Mouse (Mus musculus) midbrain, postnatal 0 days (tissue): ENCODE measurements around the gene Kpnb1. TPM values are rescaled to one million over a fixed set of nuclear protein-coding genes. Genes with fewer than 3 reads are reported as not detected.
A peak's percentile ranks its signal among the peaks of the same experiment; 100 is the strongest.

ENCODE experiments used
- ATAC-seq: fragments of 200-750 bp; cut with Nextera tagmentation; 2 replicates; pipeline ENCODE4 v1.8.0; 2017; ENCODE audit warnings: moderate number of reproducible peaks, mild to moderate bottlenecking, moderate TSS enrichment, moderate library complexity; ENCODE audit not compliant: low FRiP score
- DNase-seq: peaks from one replicate; pipeline ENCODE4 v3.0.0-alpha.2; 2015; ENCODE audit warnings: low spot score
- H3K27ac ChIP-seq: fragments of 300-500 bp; sonication (generic); 2 replicates; pipeline ENCODE4 v1.5.1; 2014; ENCODE audit warnings: low read depth, mild to moderate bottlenecking, low read length, mixed read lengths
- H3K27me3 ChIP-seq: fragments of 300-500 bp; sonication (generic); 2 replicates; pipeline ENCODE4 v1.6.1; 2014; ENCODE audit warnings: low read length, control low read depth, mixed read lengths; ENCODE audit not compliant: insufficient read depth
- H3K36me3 ChIP-seq: fragments of 300-500 bp; sonication (generic); 2 replicates; pipeline ENCODE4 v1.6.1; 2014; ENCODE audit warnings: low read length, control low read depth, mixed read lengths; ENCODE audit not compliant: insufficient read depth
- H3K4me1 ChIP-seq: fragments of 300-500 bp; sonication (generic); 2 replicates; pipeline ENCODE4 v1.6.1; 2014; ENCODE audit warnings: mild to moderate bottlenecking, control low read depth, antibody characterized with exemption, low read length, mixed read lengths; ENCODE audit not compliant: insufficient read depth
- H3K4me2 ChIP-seq: fragments of 300-500 bp; sonication (generic); 2 replicates; pipeline ENCODE4 v1.6.1; 2014; ENCODE audit warnings: low read depth, mild to moderate bottlenecking, low read length, mixed read lengths; ENCODE audit not compliant: poor library complexity, severe bottlenecking
- H3K4me3 ChIP-seq: fragments of 300-500 bp; sonication (generic); 2 replicates; pipeline ENCODE4 v1.5.1; 2014; ENCODE audit warnings: low read depth, mild to moderate bottlenecking, low read length, moderate library complexity
- H3K9ac ChIP-seq: fragments of 300-500 bp; sonication (generic); replicated peaks from 2 replicates; pipeline ENCODE4 v1.6.1; 2014; ENCODE audit warnings: mild to moderate bottlenecking, low read length, moderate library complexity, mixed read lengths; ENCODE audit not compliant: poor library complexity, severe bottlenecking
- H3K9me3 ChIP-seq: fragments of 300-500 bp; sonication (generic); 2 replicates; pipeline ENCODE4 v1.6.1; 2016; ENCODE audit warnings: low read length, control low read depth
- CTCF ChIP-seq: IDR thresholded peaks from 2 replicates; pipeline ENCODE4 v1.5.1; 2016; ENCODE audit warnings: antibody characterized with exemption, mild to moderate bottlenecking
- WGBS: fragments of 180-500 bp; shearing (Covaris S2); extraction: QIAGEN DNeasy Blood & Tissue Kit; methylation state at CpG from one replicate; pipeline ENCODE4 v1.1.7; 2014; 5-methylcytosine and 5-hydroxymethylcytosine counted together
- polyA plus RNA-seq: library from polyadenylated mRNA; unstranded; fragments of >200 nt; fragmentation: Nextera tagmentation; extraction: Ambion mirVana; gene quantifications from 2 replicates; pipeline ENCODE4 v1.2.1, GENCODE M21; 2015
- total RNA-seq: library from RNA; depleted of rRNA; stranded (reverse); fragments of >200 nt; gene quantifications from 2 replicates; pipeline ENCODE4 v1.2.3, GENCODE M21; 2014

The Kpnb1 gene
- total and polyA plus RNA-seq, 2 experiments from 2014 or later = 25.0 to 104 TPM

DNA sequence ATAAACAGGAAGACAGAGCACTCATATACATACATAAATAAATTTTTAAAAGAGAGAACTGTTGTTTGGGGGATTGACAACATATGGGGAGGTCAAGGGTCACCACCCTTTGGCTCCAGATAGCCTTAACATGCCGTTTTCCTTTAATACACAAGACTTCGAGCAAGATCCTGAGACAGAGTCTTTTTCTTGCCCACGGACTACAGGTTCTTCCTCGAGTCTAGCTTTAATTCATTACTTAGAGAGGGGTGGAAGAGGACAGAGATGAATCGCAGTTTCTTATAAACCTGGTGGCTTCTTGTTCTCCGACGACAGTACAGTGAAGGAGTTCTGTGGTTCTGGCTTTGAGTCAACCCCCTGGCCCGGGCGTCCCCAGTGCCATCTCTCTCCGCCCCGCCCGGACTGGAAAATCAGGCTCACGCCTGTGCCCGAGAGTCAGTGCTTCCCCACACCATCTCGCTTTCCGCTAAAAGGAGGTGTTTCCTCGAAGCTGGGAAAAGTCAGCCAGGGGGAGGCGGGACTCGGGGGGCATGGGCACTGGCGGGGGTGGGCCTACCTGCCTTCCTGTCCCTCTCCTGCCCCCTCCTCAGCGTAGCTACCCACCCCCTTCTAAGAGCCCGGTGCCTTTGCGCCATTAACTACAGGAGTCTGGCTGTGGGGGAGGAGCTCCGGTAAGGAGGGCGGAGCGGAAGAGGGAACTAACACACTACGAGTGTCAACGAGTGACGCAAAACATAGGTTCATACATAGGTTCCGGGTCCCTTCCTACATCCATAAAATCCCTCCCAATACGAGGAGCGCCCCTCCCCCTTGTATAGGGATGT is 60.8 kb downstream of the Kpnb1 start:
- peak; percentile 34; the same call in 1 of the 2 replicates for ATAC-seq
- peak; percentile 42 for DNase-seq
- no peaks in the 10 kb centered on the region for H3K36me3 ChIP-seq
- H3K27me3 ChIP-seq = 0 out of 2 replicates have a peak, but pooled peaks cover 8% of the 10 kb centered on the region
- no peak for TF ChIP-seq CTCF
- H3K27ac ChIP-seq = no peak overlapping the region
- peak overlapping the region; percentile 83 for H3K4me2 ChIP-seq
- no peaks in the 10 kb centered on the region for H3K9me3 ChIP-seq
- 0 out of 2 replicates have a peak, but pooled peaks cover 2% of the 10 kb centered on the region for H3K4me1 ChIP-seq
- WGBS = 3% methylated on average over 32 of the region's 32 CpGs
- peak overlapping the region; percentile 42 for H3K4me3 ChIP-seq
- peak overlapping the region; percentile 52 for H3K9ac ChIP-seq

DNA sequence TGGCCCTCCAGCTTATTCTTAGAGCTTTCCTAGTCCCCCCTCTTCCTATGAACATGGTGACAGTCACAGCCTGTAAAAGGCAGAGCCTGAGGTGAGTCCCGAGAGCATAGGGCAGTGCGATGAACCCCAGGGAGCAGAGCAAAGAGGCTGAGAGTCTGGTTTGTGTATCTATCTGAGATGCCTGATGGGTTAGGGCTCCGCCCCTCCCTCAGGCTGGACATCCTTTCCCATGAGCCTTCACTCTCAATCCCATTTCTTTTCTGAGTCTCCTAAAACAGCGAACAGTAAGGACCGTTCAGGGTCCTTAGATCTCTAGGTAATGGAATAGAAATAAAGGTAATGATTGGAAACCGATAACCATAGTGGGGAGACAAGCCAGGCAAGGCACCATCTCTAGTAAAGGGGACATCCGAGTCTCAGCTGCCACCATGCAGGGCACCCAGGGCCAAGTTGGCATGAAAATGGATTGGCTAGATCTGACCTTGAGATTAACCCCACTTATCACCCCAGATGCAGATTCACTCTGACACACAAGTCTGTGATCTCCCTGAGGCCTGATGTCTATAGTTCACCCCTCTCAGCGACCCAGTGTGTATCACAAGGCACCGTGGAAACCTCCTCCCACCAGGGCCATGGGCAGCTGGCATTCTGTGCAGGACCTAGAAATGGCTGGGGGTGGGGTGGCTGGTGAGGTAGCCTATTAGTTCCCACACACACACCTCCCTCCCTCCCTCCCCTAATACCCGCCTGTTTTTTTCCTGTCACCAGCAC is 63.2 kb downstream of the Kpnb1 start:
- Histone ChIP-seq H3K27me3 (0 out of 2 replicates have a peak, but pooled peaks cover 8% of the 10 kb centered on the region), H3K36me3 (no peaks in the 10 kb centered on the region), H3K4me1 (0 out of 2 replicates have a peak, but pooled peaks cover 2% of the 10 kb centered on the region), H3K4me3 (no peak overlapping the region), H3K9ac (no peak overlapping the region), H3K9me3 (no peaks in the 10 kb centered on the region), H3K4me2 (no peak overlapping the region), H3K27ac (no peak overlapping the region)
- TF ChIP-seq CTCF = no peak
- ATAC-seq (no peak), DNase-seq (no peak)
- WGBS = 57% methylated on average over 10 of the region's 10 CpGs

DNA sequence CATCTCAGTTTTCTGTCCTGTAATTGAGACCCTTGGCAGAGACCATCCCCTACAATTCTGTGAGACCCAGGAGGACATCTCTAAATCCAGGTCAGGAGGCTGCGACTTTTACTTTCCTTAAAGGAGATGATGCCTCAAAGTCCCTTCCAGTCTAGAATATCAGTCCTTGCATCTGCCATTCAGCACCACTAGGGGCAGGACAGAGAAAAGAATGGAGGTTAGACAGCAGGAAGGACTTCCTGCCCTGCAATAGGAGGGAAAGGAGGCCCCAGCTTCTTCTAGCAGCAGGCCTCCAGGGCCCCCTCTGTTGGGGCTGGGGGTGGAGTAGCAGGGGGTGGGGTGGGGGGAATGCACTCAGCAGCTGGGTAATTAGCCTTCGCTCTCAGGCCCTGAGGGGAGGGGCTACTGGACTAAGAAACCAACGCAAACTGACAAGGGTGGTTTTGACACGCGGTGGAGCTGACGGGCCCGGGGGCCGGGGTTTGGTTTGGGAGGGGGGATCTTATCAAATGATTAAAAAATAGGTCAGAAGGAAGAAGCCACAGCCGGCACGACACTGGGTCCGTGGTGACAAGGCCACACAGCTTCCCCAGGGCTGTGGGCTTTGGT is 64.3 kb downstream of the Kpnb1 start:
- Histone ChIP-seq H3K4me2 (no peak overlapping the region), H3K4me1 (0 out of 2 replicates have a peak, but pooled peaks cover 2% of the 10 kb centered on the region), H3K4me3 (no peak overlapping the region), H3K27me3 (0 out of 2 replicates have a peak, but pooled peaks cover 3% of the 10 kb centered on the region), H3K36me3 (no peaks in the 10 kb centered on the region), H3K9ac (no peak overlapping the region), H3K9me3 (no peaks in the 10 kb centered on the region), H3K27ac (no peak overlapping the region)
- ATAC-seq = no peak
- DNase-seq = no peak
- peak; percentile 56 for TF ChIP-seq CTCF
- 17% methylated on average over 11 of the region's 11 CpGs for WGBS

DNA sequence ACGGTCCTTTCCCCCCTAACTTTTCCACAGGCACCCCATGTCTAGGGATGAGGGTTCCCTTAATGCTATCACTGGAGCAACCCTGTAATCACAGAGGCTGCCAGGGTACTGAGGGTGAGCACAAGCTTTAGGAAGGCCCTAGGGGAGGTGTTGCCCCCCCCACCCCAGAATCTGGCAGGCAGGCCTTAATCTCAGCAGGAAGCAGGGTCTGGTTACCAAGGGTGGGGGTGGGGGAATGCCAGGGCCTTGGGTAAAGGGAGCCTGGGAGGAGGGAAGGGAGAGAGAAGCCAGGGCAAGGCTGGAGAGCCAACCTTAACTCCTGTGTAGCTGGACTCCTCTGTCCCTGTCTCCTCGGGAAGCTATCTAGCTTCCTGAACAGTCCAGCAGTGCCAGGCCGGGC is 67.0 kb downstream of the Kpnb1 start:
- H3K4me3 ChIP-seq = no peak overlapping the region
- DNase-seq = no peak
- H3K4me2 ChIP-seq = no peak overlapping the region
- H3K36me3 ChIP-seq = no peaks in the 10 kb centered on the region
- peaks cover 15% of the 10 kb centered on the region for H3K27me3 ChIP-seq
- 55% methylated on average over 3 of the region's 3 CpGs for WGBS
- no peak for TF ChIP-seq CTCF
- no peaks in the 10 kb centered on the region for H3K9me3 ChIP-seq
- no peak overlapping the region for H3K9ac ChIP-seq
- H3K4me1 ChIP-seq = no peaks in the 10 kb centered on the region
- no peak overlapping the region for H3K27ac ChIP-seq
- ATAC-seq = no peak

DNA sequence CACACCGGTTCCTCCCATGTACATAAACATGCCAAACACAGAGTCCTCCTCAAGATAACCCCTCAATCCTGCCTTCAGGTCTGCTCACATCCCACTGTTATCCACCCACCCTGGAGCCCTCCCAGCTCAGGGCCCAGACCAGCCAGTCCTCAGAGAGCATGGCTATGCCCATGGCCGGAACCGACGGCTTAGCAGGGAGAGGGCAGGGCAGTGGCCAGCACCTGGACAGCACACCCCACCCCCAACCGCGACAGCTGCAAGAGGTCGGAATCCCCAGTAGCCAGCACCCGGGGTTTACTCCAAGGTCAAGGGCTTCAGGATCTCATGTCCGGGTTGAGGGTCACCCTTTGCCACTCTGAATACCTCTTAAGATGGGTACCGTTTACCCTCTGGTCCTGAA is 67.5 kb downstream of the Kpnb1 start:
- ATAC-seq = no peak
- WGBS = 62% methylated on average over 10 of the region's 10 CpGs

More for the DNA sequence above, 67.5 kb downstream of the Kpnb1 start:
- Histone ChIP-seq H3K9ac (no peak overlapping the region), H3K36me3 (no peaks in the 10 kb centered on the region), H3K4me1 (no peaks in the 10 kb centered on the region), H3K27me3 (peaks cover 19% of the 10 kb centered on the region), H3K4me3 (no peak overlapping the region), H3K9me3 (no peaks in the 10 kb centered on the region), H3K4me2 (no peak overlapping the region), H3K27ac (no peak overlapping the region)
- no peak for TF ChIP-seq CTCF
- DNase-seq = no peak
